Mouse (Mus musculus) thymus, postnatal 10 days (tissue): Measurements from ENCODE around the gene Grik4.

ENCODE experiments used
- DNase-seq, 2 experiments: peaks; one replicate each; pipeline ENCODE4 v3.0.0; 2021; ENCODE audit warnings: low spot score in 2 of 2

Grik4 gene

GRCm38 (mm10) chr9:42491780-42492179 lies 452.5 kb downstream of the Grik4 start:
- DNase-seq, result no peak

- no peak for DNase-seq
Measured at GRCm38 (mm10) chr9:42490589-42491382, 453.5 kb downstream of the Grik4 start.

GRCm38 (mm10) chr9:42488071-42488470 lies 456.2 kb downstream of the Grik4 start:
- peak; percentile 64 to 67 for DNase-seq

DNA sequence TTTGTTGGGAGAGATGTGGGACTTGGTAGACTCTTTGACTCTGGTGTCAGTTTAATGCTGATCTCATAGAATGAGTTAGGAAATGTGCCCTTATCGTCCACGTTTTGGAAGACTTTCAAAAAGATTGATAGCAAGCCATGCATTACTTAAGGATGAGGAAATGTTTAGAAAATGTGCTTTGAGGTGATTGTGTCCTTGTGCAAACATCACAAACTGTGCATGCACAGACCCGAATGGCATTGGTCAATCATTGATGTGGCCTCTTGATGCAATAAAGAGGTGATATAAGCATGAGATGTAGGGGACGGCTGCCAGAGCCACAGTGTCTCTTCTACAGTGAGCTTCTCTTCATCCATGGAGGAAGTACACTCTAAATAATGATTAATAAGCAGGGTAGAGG lies 457.4 kb downstream of the Grik4 start:
- no peak for DNase-seq

DNA sequence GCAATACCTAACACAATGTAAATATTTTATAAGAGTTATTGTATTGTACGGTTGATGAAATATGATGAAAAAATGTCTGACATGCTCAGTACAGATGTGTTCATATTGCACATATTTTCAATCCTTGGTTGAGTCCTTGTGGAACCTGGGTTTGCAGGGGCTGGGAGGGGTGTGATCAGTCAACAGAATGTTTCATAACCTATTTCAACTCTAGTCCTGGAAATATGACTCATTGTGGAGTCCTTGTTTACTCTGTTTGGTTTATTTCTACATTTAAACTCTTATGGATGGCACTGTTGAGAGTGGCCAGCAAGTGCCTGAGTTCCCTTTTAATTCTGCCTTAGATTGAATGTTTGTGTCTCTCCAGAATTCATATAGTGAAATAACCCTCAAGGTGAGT lies 459.6 kb downstream of the Grik4 start:
- no peak for DNase-seq

- DNase-seq, result no peak
Measured at GRCm38 (mm10) chr9:42482944-42483343, 461.3 kb downstream of the Grik4 start.

GRCm38 (mm10) chr9:42476166-42476565 lies 468.1 kb downstream of the Grik4 start:
- DNase-seq, result no peak

- DNase-seq, result no peak
Measured at GRCm38 (mm10) chr9:42474244-42474643, 470.0 kb downstream of the Grik4 start.

DNA sequence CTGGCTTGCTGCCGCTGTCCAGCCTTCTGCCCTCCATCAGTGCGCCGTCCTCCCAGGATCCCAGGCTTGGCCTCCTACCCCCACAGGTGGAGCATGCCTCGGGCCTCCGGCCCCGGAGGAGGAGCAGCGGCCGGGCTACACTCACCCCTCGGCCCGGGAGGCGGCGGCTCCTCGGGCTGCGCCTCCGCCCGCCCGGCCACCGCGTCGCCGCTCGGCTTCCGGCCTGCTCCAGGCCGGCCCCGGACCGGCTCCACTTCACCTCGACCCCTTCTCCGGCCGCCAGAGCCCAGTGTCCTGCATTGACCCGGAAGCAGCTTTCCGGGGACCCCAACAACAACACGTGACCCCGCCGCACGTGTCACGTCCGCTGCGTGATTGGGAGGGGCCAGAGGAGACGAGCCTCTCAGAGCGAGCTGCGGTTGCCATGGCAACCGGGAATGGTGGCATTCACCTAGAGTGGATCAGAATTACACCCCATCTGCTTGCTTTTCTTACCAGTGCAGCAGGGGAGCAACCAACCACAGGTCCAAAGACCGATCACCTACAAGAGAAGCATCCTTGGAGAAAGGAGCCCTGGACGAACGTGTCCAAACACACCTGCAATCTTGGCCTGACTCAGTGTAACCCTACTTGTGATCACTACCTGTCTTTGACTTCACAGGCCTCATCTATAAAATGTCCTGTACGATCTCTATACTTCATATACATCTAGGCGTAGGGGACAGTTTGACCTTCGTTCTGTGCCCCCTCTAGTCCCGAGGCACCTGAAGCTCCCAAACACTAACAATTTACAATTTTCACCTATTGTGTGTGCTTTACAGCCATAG lies 472.2 kb downstream of the Grik4 start:
- peak; percentile 87 to 92 for DNase-seq

- no peak for DNase-seq
Measured at GRCm38 (mm10) chr9:42471214-42471613, 473.1 kb downstream of the Grik4 start.

DNA sequence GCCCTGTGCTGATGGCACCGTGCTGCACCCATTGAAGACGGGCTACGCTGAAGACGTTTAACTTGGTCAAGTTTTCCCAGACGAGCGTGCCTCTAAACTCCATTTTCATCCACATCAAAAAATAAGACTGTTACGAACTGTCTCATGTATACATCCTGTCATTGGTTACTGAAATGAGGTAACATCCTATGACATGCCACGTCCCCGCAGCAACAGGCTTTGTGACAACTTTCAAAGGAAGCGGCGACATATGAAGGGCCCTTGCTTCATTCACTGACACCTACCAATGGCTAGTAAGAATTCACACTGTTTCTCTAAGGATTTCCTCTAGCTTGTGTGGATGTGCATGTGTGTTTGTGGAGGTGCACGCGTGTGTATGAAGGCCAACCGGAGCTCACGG lies 475.0 kb downstream of the Grik4 start:
- peak; percentile 55 to 63 for DNase-seq

DNA sequence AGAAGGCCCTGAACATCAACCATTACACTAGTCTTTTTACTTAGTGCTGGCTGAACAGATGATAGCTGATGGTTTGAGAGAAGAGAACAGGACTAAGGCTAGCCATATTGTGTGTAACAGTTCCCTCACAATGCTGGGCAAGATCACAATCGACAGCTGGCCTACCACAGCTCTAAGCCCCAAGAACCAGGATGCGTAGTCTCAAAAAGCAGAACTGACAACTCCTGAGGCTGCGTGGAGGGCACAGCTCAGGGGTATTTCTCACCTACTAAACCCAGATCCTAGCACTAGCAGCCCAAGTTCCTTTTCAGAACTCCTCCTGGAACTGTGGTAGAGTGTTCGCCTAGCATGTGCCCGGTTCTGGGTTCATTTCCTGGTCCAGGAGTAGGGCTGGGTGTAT lies 475.9 kb downstream of the Grik4 start:
- no peak for DNase-seq
